Mouse (Mus musculus): Measurements from ENCODE around the gene Plekha1. TPM values are rescaled to one million over a fixed set of nuclear protein-coding genes. Genes with fewer than 3 reads are reported as not detected.

Gene Plekha1
- 13.8 and 15.7 TPM in 2 replicates for polyA plus RNA-seq (2015; fragmentation: Nextera tagmentation; extraction: Ambion mirVana)

DNA sequence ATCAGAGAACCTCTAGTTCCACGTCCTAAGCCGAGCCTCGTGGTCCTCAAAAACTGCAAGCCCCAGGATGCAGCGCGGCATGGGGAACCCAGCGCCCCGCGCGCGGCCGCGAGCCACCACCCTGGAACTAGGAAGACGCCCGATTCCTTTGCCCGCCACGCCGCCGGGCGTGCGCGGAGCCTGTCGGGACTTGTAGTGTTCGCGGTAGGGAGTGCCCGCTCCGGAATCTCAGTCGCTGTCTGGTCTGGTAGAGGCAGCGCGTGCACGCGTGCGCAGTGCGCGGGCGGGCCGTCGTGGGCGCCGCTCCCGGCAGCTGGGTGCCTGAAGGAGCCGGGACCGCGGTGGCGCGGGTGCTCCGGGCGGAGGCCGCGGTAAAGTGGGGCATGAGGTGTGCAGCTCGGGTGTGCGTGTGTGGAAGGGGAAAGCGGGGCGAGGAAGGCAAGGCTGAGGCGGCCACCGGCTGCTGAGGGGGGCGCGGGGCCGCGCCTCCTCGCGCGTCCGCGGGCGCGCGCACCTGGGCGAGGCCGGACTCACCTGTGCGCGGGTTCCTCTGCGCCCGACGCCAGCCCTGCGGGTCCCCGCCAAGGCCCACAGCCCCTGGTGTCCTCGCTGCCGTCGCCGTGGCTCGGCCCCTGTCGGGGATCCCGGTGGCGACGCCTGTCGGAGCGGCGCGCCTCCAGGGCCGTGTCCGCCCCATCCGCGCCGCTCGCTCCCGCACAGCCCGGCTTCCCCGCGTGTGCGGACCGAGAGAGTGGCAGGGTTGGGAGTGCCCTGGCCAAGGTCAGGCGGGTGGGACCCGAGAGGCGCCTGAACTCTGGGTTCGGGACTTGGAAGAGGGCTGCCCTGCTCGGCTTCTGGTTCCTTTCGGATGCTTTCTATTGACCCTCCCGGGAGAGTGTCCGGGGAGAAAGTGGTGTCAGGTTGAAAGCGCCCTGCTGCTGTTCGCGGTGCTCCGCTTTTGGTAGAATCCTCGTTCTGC lies at the start of gene Plekha1:
Gene Plekha1, plus strand, starts transcription at position 144 of the 979 bp plus-strand sequence.
- peak; percentile 95 for ATAC-seq (ENCODE audit: low read depth)
- peak within 1 kb of the TSS; percentile 67 for H3K4me3 ChIP-seq (ENCODE audit: low read depth, low read length)
- peak within 1 kb of the TSS; percentile 37 for H3K27ac ChIP-seq (ENCODE audit: low read length)

DNA sequence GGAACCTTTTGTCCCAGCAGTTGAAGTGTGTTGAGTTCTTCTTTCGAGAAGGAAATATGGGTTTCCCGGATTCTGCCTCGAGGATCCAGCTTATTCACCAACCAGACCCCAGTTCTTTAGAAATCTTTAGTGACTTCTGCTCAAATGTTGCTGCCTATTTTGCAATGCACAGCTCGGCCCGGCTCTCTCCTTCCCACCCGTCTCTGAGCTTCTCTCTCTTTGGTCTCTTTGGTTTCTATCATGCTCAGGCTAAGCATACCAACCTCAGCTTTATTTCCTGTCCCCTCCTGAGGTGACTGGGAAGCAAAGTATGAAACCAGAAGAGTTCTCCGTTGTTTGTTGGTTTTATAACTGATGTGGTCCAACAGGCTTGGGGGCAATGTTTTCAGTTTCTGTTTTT lies 49.3 kb upstream of the Plekha1 start:
- Histone ChIP-seq H3K4me3 (ENCODE audit: low read depth, low read length) (no peak overlapping the region), H3K4me1 (ENCODE audit: control insufficient read depth, low read depth, low read length) (no peaks in the 10 kb centered on the region), H3K27me3 (ENCODE audit: control insufficient read depth, insufficient read depth, low read depth, low read length) (no peaks in the 10 kb centered on the region), H3K4me2 (ENCODE audit: low read depth, low read length) (no peak overlapping the region), H3K27ac (ENCODE audit: low read length) (no peak overlapping the region), H3K36me3 (ENCODE audit: control insufficient read depth, insufficient read depth) (no peaks in the 10 kb centered on the region), H3K9me3 (replicated peaks; ENCODE audit: control insufficient read depth, low read length) (no peaks in the 10 kb centered on the region), H3K9ac (ENCODE audit: low read depth, low read length) (no peak overlapping the region)
- no peak for ATAC-seq (ENCODE audit: low read depth)
- WGBS (ENCODE audit: insufficient replicate concordance) = 45% methylated on average over 7 of the region's 7 CpGs

More for the DNA sequence above, at the start of gene Plekha1:
- WGBS (ENCODE audit: insufficient replicate concordance) = under 1% methylated on average over 82 of the region's 114 CpGs
- Histone ChIP-seq H3K27me3 (ENCODE audit: control insufficient read depth, insufficient read depth, low read depth, low read length) (peaks cover 15% of the 10 kb centered on the region), H3K4me2 (ENCODE audit: low read depth, low read length) (peak within 1 kb of the TSS; percentile 57), H3K4me1 (ENCODE audit: control insufficient read depth, low read depth, low read length) (peaks cover 4% of the 10 kb centered on the region), H3K9ac (ENCODE audit: low read depth, low read length) (peak within 1 kb of the TSS; percentile 64), H3K9me3 (replicated peaks; ENCODE audit: control insufficient read depth, low read length) (no peaks in the 10 kb centered on the region), H3K36me3 (ENCODE audit: control insufficient read depth, insufficient read depth) (no peaks in the 10 kb centered on the region)

DNA sequence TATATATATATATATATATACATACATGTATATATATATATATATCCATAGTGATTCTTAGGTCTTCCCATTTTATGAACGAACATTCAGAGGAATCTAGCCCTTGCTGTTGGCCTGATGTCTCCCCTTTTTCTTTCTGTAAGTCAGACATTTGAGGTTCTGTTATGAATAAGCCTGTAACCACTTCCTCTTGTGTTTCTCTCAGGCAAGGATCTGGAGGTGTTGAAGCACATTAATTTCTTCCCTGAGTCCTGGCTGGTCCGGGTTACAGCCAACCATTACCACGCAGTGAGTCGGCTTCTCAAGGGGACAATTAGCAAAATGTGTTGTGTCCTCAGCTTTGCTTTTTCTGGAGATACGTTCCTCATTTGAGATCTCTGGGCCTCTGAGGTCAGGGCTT lies 46.7 kb upstream of the Plekha1 start:
- no peak for ATAC-seq (ENCODE audit: low read depth)
- WGBS (ENCODE audit: insufficient replicate concordance) = 12% methylated on average over 5 of the region's 5 CpGs
- no peaks in the 10 kb centered on the region for H3K27me3 ChIP-seq (ENCODE audit: control insufficient read depth, insufficient read depth, low read depth, low read length)
- H3K27ac ChIP-seq (ENCODE audit: low read length) = no peak overlapping the region
- no peak overlapping the region for H3K4me3 ChIP-seq (ENCODE audit: low read depth, low read length)
- H3K36me3 ChIP-seq (ENCODE audit: control insufficient read depth, insufficient read depth) = no peaks in the 10 kb centered on the region
- H3K4me1 ChIP-seq (ENCODE audit: control insufficient read depth, low read depth, low read length) = no peaks in the 10 kb centered on the region
- no peak overlapping the region for H3K4me2 ChIP-seq (ENCODE audit: low read depth, low read length)
- no peaks in the 10 kb centered on the region for H3K9me3 ChIP-seq (replicated peaks; ENCODE audit: control insufficient read depth, low read length)
- no peak overlapping the region for H3K9ac ChIP-seq (ENCODE audit: low read depth, low read length)

DNA sequence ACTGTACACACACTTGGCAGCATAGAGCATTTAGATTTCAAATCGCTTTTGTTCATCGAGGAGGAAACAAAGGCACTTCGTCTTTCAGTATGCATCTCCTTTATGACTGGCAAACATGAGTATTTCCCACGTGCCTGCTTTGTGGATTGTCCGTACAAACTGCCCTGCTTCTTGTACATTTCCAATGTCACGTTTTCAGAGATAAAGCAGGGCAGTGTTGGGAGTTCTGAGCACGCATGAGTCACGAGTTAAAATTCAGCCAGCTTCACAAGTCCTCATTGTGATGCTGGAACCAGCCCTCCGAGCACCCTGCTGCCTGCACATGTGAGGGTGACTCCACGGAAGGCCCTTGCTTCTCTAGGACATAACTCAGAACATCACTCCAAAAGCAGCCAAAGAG lies 45.9 kb upstream of the Plekha1 start:
- H3K9me3 ChIP-seq (replicated peaks; ENCODE audit: control insufficient read depth, low read length) = no peaks in the 10 kb centered on the region
- no peaks in the 10 kb centered on the region for H3K4me1 ChIP-seq (ENCODE audit: control insufficient read depth, low read depth, low read length)
- H3K4me3 ChIP-seq (ENCODE audit: low read depth, low read length) = no peak overlapping the region
- 63% methylated on average over 10 of the region's 10 CpGs for WGBS (ENCODE audit: insufficient replicate concordance)
- no peak overlapping the region for H3K9ac ChIP-seq (ENCODE audit: low read depth, low read length)
- H3K36me3 ChIP-seq (ENCODE audit: control insufficient read depth, insufficient read depth) = no peaks in the 10 kb centered on the region
- H3K27ac ChIP-seq (ENCODE audit: low read length) = no peak overlapping the region
- no peaks in the 10 kb centered on the region for H3K27me3 ChIP-seq (ENCODE audit: control insufficient read depth, insufficient read depth, low read depth, low read length)
- H3K4me2 ChIP-seq (ENCODE audit: low read depth, low read length) = no peak overlapping the region
- ATAC-seq (ENCODE audit: low read depth) = no peak

DNA sequence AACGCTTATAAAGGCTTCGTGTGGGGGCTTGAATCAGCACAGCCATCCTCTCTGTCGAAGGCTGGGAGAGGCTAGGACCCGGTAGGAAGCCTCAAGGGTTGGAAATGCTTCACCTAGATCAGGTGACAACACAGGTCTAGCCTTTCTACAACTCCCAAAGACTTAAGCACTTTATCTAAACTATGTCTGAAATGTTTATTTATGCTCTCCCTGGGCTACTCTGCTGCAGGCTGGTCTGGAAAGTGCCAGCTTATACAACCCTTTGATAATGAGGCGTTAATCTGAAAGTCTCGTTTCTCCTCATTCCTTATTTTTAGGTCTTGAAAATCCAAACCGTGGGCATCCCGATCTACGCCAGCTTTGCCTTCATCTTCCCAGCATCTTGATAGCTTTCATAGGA lies 41.6 kb upstream of the Plekha1 start:
- Histone ChIP-seq H3K9me3 (replicated peaks; ENCODE audit: control insufficient read depth, low read length) (no peaks in the 10 kb centered on the region), H3K4me2 (ENCODE audit: low read depth, low read length) (no peak overlapping the region), H3K9ac (ENCODE audit: low read depth, low read length) (no peak overlapping the region), H3K4me1 (ENCODE audit: control insufficient read depth, low read depth, low read length) (no peaks in the 10 kb centered on the region), H3K36me3 (ENCODE audit: control insufficient read depth, insufficient read depth) (no peaks in the 10 kb centered on the region), H3K4me3 (ENCODE audit: low read depth, low read length) (no peak overlapping the region), H3K27ac (ENCODE audit: low read length) (no peak overlapping the region), H3K27me3 (ENCODE audit: control insufficient read depth, insufficient read depth, low read depth, low read length) (no peaks in the 10 kb centered on the region)
- 60% methylated on average over 9 of the region's 9 CpGs for whole genome bisulfite sequencing (ENCODE audit: insufficient replicate concordance)
- ATAC-seq (ENCODE audit: low read depth) = no peak

DNA sequence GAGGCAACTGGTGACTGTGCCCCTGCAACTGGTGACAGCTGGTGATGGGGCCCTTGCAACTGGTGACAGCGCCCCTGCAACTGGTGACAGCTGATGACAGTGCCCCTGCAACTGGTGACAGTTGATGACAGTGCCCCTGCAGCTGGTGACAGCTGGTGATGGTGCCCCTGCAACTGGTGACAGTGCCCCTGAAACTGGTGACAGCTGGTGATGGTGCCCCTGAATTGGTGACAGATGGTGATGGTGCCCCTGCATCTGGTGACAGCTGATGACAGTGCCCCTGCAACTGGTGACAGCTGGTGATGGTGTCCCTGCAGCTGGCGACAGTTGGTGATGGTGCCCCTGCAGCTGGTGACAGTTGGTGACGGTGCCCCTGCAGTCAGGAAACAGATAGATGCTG lies 39.2 kb upstream of the Plekha1 start:
- no peak for ATAC-seq (ENCODE audit: low read depth)
- WGBS (ENCODE audit: insufficient replicate concordance) = 40% methylated on average over 3 of the region's 3 CpGs

DNA sequence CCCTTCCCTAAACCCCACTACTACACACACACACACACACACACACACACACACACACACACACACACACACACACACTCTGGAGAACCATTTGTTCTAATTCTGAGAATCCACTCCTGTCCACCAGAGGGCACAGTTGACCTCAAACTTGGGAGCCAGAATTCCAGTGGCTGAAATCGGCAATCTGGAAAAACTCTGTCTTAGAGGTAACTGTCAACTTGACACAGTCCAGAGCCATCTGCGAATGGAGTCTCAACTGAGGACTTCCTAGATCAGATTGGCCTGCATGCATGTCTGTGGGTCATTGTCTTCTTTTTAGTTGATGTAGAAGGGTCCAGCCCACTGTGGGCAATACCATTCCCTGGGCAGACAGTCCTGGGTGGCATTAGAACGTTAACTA lies 38.1 kb upstream of the Plekha1 start:
- Histone ChIP-seq H3K4me3 (ENCODE audit: low read depth, low read length) (no peak overlapping the region), H3K4me2 (ENCODE audit: low read depth, low read length) (no peak overlapping the region), H3K9ac (ENCODE audit: low read depth, low read length) (no peak overlapping the region), H3K4me1 (ENCODE audit: control insufficient read depth, low read depth, low read length) (no peaks in the 10 kb centered on the region), H3K27ac (ENCODE audit: low read length) (no peak overlapping the region), H3K27me3 (ENCODE audit: control insufficient read depth, insufficient read depth, low read depth, low read length) (no peaks in the 10 kb centered on the region), H3K9me3 (replicated peaks; ENCODE audit: control insufficient read depth, low read length) (no peaks in the 10 kb centered on the region), H3K36me3 (ENCODE audit: control insufficient read depth, insufficient read depth) (no peaks in the 10 kb centered on the region)
- ATAC-seq (ENCODE audit: low read depth) = no peak
- WGBS (ENCODE audit: insufficient replicate concordance) = 36% methylated on average over 3 of the region's 3 CpGs

More for the DNA sequence above, 39.2 kb upstream of the Plekha1 start:
- no peaks in the 10 kb centered on the region for H3K9me3 ChIP-seq (replicated peaks; ENCODE audit: control insufficient read depth, low read length)
- no peaks in the 10 kb centered on the region for H3K27me3 ChIP-seq (ENCODE audit: control insufficient read depth, insufficient read depth, low read depth, low read length)
- no peak overlapping the region for H3K4me3 ChIP-seq (ENCODE audit: low read depth, low read length)
- H3K4me1 ChIP-seq (ENCODE audit: control insufficient read depth, low read depth, low read length) = no peaks in the 10 kb centered on the region
- no peaks in the 10 kb centered on the region for H3K36me3 ChIP-seq (ENCODE audit: control insufficient read depth, insufficient read depth)
- H3K27ac ChIP-seq (ENCODE audit: low read length) = no peak overlapping the region
- no peak overlapping the region for H3K9ac ChIP-seq (ENCODE audit: low read depth, low read length)
- no peak overlapping the region for H3K4me2 ChIP-seq (ENCODE audit: low read depth, low read length)

DNA sequence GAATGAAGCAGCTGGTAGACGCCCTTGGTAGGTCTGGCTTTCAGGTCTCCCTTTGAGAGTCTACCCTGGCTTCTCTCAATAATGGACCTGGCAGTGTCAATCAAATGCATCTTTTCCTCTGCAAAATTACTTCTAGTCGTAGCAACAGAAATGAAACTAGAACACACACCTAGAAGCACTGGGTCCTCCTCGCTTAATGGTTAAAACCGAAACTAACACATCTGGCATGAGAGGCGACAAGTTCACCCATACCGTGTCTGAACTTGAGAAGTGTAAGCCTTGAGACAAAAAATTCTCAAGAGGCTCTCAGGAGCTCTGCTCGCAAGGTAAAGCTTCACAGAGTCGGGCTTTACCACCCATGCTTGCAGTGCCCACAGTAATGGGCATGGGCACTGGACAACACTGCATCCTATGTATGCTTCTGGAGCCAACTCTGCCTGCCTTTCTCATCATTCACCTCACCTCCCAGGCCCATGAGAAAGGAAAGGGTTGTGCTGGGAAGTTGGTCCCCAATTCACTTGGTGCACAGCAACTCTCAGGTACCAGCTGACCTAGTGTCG lies 37.6 kb upstream of the Plekha1 start:
- no peaks in the 10 kb centered on the region for H3K9me3 ChIP-seq (replicated peaks; ENCODE audit: control insufficient read depth, low read length)
- no peaks in the 10 kb centered on the region for H3K27me3 ChIP-seq (ENCODE audit: control insufficient read depth, insufficient read depth, low read depth, low read length)
- 63% methylated on average over 9 of the region's 9 CpGs for WGBS (ENCODE audit: insufficient replicate concordance)
- no peak overlapping the region for H3K27ac ChIP-seq (ENCODE audit: low read length)
- no peak overlapping the region for H3K4me2 ChIP-seq (ENCODE audit: low read depth, low read length)
- H3K4me1 ChIP-seq (ENCODE audit: control insufficient read depth, low read depth, low read length) = no peaks in the 10 kb centered on the region
- no peak overlapping the region for H3K4me3 ChIP-seq (ENCODE audit: low read depth, low read length)
- ATAC-seq (ENCODE audit: low read depth) = no peak
- H3K36me3 ChIP-seq (ENCODE audit: control insufficient read depth, insufficient read depth) = no peaks in the 10 kb centered on the region
- no peak overlapping the region for H3K9ac ChIP-seq (ENCODE audit: low read depth, low read length)

DNA sequence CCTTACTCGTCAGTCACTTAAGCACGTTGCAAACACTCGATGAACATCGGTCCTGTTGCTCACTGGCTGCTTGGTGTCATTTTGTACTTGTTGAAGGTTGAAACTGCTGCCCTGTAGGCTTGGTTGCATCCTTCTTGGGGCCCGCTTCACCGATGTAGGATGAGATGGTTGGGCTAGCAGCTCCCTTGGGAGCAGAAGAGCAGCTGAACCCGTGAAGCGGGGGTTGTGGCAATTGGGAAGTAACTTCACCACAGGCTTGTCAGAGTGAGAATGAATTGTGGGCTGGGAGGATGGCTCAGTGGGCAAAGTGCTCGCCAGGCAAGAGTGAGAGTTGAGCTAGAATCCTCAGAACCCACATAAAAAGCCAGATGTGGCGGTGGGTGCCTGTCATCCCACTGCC lies 37.1 kb upstream of the Plekha1 start:
- no peaks in the 10 kb centered on the region for H3K9me3 ChIP-seq (replicated peaks; ENCODE audit: control insufficient read depth, low read length)
- WGBS (ENCODE audit: insufficient replicate concordance) = 49% methylated on average over 10 of the region's 10 CpGs
- H3K27me3 ChIP-seq (ENCODE audit: control insufficient read depth, insufficient read depth, low read depth, low read length) = no peaks in the 10 kb centered on the region
- H3K36me3 ChIP-seq (ENCODE audit: control insufficient read depth, insufficient read depth) = no peaks in the 10 kb centered on the region
- H3K27ac ChIP-seq (ENCODE audit: low read length) = no peak overlapping the region
- H3K4me1 ChIP-seq (ENCODE audit: control insufficient read depth, low read depth, low read length) = no peaks in the 10 kb centered on the region
- H3K4me3 ChIP-seq (ENCODE audit: low read depth, low read length) = no peak overlapping the region
- ATAC-seq (ENCODE audit: low read depth) = no peak
- no peak overlapping the region for H3K4me2 ChIP-seq (ENCODE audit: low read depth, low read length)
- H3K9ac ChIP-seq (ENCODE audit: low read depth, low read length) = no peak overlapping the region

Data from liver, embryonic 16.5 days (tissue).